Mouse (Mus musculus) frontal cortex, postnatal 10 days (tissue): ENCODE data around the gene Polg2.
"Not testable (repeated sequence)": the region's sequence is repeated elsewhere in the genome, so short reads cannot be mapped to it uniquely, and the experiment has no call there.

Experiments
- DNase-seq, 2 experiments: peaks; one replicate each; pipeline ENCODE4 v3.0.0; 2022; ENCODE audit warnings: low spot score in 2 of 2, mixed read lengths in 1 of 2

The Polg2 gene

GRCm38 (mm10) chr11:106762139-106762799 lies 17.1 kb downstream of the Polg2 start:
- DNase-seq, result no peak

- no peak for DNase-seq
Observed at GRCm38 (mm10) chr11:106760511-106760910, 18.8 kb downstream of the Polg2 start.

GRCm38 (mm10) chr11:106759028-106759427 lies 20.3 kb downstream of the Polg2 start:
- no peak for DNase-seq

GRCm38 (mm10) chr11:106755583-106755982 lies 23.8 kb downstream of the Polg2 start:
- DNase-seq, result no peak

GRCm38 (mm10) chr11:106753314-106753713 lies 26.0 kb downstream of the Polg2 start:
- no peak for DNase-seq

GRCm38 (mm10) chr11:106752103-106752502 lies 27.2 kb downstream of the Polg2 start:
- no peak for DNase-seq

- DNase-seq, result no peak
Observed at GRCm38 (mm10) chr11:106751039-106752018, 28.0 kb downstream of the Polg2 start, which contains the start of gene Milr1. Milr1 (plus strand) TSS chr11:106751226.

- DNase-seq, result no peak
Observed at GRCm38 (mm10) chr11:106750121-106750751, 29.1 kb downstream of the Polg2 start, which contains the start of gene Pecam1. Pecam1 (minus strand) TSS chr11:106750628.

- DNase-seq, result not testable (repeated sequence)
Observed at GRCm38 (mm10) chr11:106749557-106750120, 29.7 kb downstream of the Polg2 start.

GRCm38 (mm10) chr11:106744949-106745348 lies 34.4 kb downstream of the Polg2 start:
- DNase-seq, result no peak

- DNase-seq, result no peak
Observed at GRCm38 (mm10) chr11:106742388-106742841, 36.9 kb downstream of the Polg2 start.

- no peak for DNase-seq
Observed at GRCm38 (mm10) chr11:106741826-106742225, 37.5 kb downstream of the Polg2 start.

- DNase-seq, result no peak
Observed at GRCm38 (mm10) chr11:106741232-106741631, 38.1 kb downstream of the Polg2 start.

- not testable (repeated sequence) for DNase-seq
Observed at GRCm38 (mm10) chr11:106740724-106741123, 38.6 kb downstream of the Polg2 start.

GRCm38 (mm10) chr11:106739116-106739515 lies 40.2 kb downstream of the Polg2 start:
- DNase-seq, result no peak

- DNase-seq, result peak; percentile 25 to 47
Observed at GRCm38 (mm10) chr11:106737178-106737621, 42.1 kb downstream of the Polg2 start.

- DNase-seq, result no peak
Observed at GRCm38 (mm10) chr11:106736614-106737013, 42.7 kb downstream of the Polg2 start.

- DNase-seq, result no peak
Observed at GRCm38 (mm10) chr11:106730714-106731113, 48.6 kb downstream of the Polg2 start.

- DNase-seq, result no peak
Observed at GRCm38 (mm10) chr11:106729656-106730055, 49.7 kb downstream of the Polg2 start.

- no peak for DNase-seq
Observed at GRCm38 (mm10) chr11:106728402-106729366, 50.7 kb downstream of the Polg2 start.
